Mouse (Mus musculus) retina, postnatal 1 day (tissue): Measurements from ENCODE around the gene Galnt2.

Source experiments
- DNase-seq: peaks from one replicate; pipeline ENCODE4 v3.0.0-alpha.2; 2012

The Galnt2 gene

DNA sequence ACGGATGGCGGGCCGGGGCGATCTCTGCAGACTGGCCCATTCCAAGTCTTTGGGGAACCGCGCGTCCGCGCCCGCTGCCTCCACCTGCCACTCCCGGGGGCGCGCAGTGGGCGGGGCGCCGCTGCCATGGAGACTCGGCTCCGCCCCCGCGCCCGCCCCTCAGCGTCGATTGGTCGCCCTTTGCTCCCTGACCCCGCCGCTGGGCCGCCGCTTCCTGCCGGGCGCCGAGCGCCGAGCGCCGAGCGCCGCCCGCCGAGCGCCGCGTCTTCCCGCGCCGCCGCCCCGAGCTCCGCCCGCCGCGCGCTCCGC, at the start of gene Galnt2:
TSS of gene Galnt2 (plus strand) at position 216 of the 309 bp plus-strand sequence.
- DNase-seq, result peak; percentile 92

DNA sequence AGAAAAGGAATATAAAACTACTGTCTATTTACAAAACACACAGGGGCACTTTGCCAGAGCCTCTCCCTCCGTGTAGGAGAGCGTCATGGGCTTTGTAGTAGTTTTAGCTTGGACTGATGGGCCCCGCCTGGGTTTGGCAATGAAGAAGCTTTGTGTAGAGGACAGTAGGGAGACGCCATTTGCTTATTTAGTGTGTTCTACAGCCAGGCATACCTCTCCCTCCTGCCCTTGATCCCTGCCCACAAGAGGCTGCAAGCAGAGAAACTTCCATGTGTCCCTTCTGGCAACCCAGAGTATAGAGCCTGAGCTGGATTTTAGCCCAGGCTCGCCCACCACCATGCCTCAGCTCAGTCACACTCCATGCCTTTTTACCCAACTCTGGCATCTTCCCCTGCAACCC, 49.4 kb upstream of the Galnt2 start:
- no peak for DNase-seq

DNA sequence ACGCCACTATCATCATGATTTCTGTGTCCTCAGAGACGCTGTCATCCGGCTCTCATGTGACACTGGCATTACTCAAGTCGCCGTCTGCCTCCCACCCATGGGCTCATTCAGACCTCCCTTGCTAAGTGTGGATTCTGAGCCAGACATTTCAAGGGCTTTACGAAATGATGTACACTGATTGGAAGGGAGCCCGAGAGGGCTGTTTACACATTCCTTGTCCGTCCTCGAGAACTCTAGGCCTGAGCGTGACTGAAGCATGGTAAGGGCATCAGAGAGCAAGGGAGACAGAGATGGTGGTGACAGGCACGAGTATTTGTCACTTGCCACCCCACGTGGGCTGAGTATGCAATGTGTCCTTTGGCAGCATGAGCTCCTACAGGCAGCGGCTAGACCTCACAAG, 49.0 kb upstream of the Galnt2 start:
- no peak for DNase-seq

DNA sequence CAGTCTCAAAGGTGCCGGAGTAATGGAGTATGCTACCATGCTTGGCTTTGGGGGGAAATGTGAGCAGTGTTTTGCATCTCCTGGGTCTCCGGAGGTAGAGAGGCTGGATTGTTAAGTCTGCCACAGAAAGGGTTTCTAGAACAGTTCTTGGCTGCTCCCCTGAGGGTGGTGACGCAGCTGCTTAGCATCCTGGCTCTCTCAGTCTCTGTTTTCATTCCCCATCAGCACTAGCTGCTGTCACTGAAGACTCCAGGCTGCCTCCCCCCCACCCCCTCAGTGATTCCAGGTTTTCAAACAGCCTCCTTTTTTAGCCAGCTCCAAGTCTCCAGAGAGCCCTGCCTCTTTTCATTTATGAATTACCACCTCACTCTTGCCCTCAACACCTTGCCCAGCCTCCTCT, 47.1 kb upstream of the Galnt2 start:
- no peak for DNase-seq

DNA sequence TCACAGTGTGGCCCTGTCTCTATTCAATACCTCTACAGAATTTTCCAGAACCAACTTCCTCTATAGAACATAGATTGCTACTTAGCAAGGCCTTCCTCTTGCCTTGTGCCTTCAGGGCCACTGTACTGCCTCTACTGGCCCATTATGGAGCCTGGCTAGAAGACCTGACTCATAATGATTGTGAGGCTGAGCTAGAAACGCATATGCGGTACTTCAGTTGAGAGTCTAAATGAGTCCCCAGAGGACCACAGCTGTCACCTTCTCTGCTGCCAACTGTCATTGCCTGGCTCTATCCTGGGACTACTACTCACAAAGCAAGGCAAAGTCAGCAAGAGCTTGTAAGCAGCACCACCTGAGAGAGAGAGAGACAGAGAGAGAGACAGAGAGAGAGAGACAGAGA, 46.7 kb upstream of the Galnt2 start:
- DNase-seq, result no peak

DNA sequence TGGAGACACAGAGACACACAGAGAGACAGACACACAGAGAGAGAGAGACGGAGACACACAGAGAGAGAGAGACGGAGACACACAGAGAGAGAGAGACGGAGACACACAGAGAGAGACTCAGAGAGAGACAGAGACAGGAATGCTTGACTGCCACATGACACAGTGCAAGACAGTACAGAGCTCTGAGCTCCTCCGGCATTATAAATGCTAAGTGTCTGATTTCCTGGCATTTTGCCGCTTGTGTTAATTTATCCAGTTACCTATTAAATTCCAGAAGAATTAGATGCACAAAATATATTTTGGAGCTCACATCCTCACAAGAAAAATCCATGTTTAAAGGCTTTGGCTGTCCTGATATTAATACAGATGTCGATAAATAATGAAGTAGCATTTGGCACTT, 46.1 kb upstream of the Galnt2 start:
- DNase-seq, result no peak

DNA sequence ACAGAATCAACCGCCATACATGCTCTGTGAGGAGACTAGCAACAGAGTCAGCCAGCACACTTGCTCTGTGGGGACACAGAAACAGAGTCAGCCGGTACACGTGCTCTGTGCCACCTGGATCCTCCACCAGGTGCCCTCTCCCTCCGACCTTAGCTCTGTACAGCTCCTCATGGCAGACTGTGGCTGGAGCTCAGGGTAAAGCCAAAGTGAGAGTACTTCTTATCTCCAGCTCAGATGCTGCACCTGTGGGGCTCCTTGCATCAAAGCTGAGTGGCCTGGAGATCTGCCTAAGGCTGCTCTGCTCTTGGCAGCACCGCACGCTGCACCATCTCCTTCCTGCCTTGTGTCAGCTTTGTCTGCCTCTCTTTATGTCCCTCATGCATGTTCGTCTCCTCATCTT, 40.8 kb upstream of the Galnt2 start:
- DNase-seq, result no peak

DNA sequence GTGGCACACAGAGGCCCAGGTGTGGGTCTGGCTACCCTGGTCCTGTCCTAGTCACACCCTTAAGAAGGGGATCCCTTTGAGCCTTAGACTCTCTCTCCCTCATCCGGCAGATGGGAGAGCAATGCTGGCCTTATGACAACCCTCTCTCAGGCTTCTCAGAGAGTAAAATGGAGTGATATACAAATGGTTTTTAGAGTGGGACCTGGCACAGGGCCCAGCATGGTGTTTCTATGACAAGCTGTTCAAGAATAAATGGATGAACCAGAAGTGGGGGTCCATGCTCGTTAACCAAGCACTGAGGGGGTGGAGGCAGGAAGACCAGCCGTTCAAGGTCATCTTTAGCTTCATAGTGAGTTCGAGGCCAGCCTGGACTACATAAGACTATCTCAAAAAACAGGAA, 38.9 kb upstream of the Galnt2 start:
- DNase-seq, result no peak

DNA sequence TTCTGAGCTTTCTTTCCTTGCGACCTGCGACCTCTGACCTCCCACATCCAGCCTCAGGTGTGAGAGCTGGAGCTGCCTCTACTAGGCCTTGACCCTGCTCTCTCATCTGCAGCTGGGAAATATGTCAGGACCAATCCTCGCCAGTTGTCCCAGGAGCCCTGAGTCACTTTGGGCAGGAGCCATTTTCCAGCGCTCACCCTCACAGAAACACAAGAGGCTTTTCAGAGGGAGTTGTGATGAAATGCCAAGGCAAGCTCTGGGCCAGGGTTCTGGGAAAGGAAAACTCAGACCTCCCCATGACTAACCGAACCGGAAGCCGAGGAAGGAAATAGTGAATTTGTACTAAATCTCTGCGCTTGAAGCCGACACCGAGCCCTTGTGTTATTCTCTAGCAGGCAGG, 38.2 kb upstream of the Galnt2 start:
- DNase-seq, result no peak

DNA sequence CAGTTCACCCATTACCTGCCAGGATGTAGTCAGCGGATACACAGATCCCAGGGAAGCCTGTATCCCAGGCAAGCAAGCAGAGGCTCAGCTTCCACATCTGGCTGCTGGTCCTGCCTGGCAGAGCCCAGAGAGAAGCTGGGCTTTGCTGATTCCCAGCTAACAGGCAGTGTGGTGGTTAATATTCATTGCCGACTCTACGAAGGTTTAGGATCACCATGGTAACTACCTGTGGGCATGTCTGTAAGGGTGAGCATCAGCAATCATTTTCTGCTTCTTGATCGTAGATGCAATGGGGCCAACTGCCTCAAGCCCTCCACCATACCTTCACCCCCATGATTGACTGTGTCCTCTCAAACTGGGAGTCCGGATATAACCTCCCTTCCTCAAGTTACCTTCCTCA, 37.2 kb upstream of the Galnt2 start:
- DNase-seq, result no peak

DNA sequence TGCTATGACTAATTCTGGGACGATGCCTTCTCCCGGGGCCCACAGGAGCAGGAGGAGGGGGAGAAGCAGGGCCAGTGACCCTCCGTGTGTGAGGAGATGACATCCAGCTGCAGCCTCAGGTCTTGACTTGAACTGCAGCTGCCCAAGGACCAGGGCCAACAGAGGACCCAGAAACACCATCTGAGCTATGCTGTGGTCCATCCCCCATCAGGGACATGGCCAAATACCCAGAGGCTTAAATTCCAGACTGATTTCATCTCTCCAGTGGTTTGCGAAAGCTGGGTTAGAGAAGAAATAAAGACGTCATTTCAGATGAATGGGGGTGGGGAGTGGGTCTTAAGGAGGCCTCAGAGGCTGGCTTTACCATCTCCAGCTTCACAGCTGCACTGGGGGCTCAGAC, 35.0 kb upstream of the Galnt2 start:
- no peak for DNase-seq

DNA sequence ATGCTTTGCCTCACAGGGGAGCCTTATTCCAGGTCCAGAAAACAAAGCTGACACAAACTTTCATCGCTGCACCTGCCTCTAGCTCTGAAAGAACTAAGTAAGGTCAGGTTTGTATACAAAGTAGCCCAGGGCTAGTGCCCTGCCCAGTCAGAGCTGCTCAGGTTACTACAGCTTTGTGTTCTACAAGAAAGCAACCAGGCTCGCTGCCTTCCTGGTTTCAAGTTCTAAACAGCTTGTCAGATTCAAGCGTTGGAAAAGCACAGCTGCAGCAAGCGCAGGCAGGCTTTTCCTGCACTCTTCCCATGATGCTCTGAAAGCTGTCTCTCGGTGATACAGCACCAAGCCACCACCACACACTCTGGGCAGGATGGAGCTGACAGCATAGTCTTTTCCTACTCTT, 34.4 kb upstream of the Galnt2 start:
- no peak for DNase-seq

DNA sequence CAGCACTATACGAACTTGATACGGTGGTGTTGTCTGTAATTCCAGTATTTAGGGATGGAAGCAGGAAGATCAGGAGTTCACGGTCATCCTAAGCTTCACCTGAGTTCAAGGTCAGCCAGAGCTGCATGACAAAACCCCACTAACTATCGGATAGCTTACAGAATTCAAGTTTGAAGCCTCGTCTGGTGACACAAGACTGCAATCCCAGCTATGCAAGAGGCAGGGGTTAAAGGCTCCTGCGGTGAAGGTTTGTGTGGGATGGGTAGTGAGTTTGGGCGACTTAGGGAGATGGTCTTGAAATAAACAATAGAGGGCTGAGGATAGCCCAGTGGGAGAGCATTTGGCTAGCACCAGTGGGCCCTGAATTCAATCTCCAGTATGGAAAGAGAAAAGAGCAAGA, 33.0 kb upstream of the Galnt2 start:
- DNase-seq, result no peak

DNA sequence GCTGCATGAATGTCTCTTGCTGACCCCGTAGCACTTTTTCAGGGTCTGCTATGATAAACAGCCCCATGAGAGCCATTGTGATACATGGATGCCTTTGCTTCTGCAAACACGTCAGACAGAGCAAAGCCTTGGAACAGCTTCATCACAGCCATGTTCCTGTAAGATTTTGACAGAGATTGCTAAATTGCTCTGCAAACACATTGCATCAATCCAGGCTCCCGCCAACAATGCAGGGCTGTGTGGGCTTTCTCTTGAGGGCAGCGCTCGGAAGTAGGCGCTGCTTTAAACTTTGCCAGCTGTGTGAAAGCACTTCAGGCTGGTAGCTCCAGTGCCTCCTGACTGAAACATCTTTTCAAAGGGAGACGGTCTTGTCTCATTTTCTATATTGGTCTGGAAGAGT, 30.8 kb upstream of the Galnt2 start:
- no peak for DNase-seq

DNA sequence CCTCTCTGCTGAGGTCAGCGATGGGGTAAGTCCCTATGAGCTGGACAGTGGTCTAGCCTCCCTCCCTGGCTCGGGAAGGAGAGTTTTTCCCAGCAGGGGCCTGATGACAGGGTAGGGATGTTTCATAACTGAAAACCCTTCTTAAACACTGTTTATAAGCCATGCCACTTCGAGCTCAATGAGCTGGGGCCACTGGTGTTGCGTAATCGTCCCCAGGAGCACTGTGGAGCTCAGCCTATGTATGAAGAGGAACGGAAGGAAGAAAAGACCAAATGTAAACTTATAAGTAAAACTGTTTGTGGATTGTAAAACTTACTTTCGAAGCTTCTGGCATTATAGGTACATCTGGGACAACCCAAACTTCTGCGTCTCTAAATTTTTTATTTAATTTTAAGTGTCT, 29.5 kb upstream of the Galnt2 start:
- DNase-seq, result no peak

DNA sequence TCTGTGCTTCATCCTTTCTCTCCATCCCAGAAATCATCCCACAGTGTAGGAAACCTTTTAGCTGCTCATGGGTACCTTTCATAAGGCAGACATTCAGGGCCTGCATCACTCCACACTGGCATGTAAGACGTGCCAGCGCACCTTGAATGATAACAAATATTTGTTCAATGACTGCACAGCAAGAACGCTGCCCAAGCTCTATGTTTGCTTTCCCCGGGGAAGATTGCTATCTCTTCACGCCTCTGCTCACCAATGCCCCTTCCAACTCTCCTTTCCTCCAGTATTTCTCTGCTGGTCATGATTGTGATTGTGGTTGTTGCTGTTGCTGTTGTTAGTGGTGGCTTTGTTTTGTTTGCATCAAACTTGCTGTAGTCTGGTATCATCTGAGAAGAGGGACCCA, 28.3 kb upstream of the Galnt2 start:
- no peak for DNase-seq

DNA sequence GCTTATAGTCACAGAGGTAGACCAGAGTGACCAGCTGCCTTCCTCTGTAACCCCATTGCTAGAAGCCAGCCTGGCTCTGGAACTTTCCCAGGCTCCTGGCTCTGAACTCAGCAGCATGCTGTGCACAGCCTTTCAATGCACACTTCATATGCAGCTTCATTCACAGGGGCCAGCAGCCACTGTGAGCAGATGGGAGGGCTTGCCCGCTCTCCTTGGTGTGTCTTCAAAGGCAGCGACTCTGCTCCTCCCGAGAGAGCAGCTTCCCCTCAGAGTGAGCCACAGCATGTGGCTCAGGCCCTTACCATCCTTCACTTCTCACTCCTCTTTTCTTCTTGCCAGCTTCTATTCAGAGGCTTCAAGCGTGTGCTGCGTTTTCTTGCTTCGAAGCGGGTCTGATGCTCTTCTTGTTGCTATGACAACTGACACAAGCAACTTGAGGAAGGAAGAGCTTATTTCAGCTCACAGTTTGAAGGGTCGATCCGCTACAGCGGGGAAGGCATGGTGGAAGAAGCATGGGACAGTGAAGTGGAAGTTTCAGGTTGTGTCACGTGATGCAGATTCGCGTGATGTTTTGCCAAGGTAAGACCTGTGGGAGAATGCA, 27.1 kb upstream of the Galnt2 start:
- no peak for DNase-seq

DNA sequence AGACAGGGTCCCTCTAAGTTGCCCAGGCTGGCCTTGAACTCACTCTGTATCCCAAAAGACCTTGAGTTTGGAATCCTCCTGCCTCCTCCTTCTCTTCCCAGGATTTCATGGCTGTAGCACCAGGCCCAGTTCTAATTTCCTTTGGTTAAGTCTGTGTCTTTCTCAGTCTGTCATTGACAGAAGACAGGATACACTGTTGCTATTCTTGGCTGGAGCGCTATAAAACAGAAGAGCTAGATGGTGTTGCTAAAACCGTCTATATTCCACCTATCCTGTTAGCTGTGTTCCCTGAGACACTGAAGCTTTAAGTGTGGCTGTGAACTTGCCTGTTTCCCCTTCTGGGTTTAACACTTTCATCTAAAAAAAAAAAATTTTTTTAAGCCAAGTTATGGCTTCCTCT, 19.0 kb upstream of the Galnt2 start:
- DNase-seq, result no peak

DNA sequence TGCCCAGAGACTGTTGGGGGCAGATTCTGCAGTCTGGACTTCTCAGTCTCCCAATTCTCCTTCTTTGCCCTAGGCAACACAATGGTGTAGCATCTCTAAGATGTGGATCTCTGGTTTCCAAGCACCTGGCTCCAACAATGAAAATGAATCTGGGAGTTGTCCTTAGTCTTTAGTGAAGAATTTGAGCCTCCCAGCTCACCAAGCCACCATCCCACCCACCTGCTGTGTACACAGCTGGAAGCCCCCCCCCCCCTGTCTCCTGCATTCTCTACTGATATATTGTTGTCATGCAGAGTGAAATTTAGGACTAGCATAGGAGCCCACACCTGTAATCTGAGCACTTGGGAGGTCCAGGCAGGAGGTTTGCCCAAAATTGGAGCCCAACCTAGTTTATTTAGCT, 14.2 kb upstream of the Galnt2 start:
- DNase-seq, result no peak

DNA sequence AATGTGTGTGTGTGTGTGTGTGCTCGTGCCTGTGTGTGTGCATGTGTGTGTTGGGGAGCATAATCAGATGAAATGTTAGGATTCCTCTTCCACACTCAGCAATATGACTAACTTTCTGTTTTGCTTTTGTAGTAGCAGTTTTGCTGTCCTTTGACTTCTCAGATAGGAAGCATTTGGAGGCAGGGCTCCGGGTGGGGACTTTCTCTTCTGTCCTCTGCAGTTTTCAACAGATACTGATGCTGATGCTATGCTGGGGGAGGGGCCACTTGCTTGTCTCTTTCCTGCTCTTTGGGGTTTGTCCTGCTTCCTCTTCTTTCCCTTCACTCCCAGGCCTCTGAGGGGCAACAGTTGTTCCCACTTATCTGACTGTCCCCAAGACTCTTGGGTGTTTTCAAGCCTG, 1.3 kb upstream of the Galnt2 start:
- no peak for DNase-seq

DNA sequence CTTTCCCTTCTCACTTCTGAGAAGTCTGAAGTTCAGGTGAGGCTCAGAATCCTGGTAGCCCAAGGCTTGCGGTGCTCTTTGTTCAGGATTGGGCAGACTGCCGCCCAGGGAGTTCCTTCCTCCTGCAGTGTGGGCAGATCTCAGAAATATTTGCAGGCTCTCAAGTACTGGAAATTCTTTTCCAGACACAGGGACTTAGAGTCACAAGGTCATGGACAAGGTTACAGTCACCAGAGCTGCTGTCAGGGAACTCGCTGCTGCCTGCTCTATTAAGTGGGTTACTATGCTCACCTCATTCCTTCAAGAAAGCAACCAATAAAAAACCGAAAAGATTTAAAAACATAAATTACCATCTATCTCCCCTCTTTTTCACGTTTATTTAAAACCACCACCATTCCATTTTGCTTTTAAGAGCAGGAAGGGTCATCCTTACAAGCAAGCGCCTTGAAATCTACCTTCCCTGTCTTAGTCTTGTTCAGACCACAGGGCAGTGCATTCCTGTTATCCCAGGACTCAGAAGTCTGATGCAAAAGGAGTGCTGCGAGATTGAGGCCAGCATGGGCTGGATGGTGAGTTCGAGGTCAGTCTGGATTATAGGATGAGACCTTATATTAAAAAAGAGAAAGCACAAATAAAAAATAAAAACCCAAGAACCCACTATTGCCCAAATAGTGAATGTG, 555 bp upstream of the Galnt2 start:
- no peak for DNase-seq

DNA sequence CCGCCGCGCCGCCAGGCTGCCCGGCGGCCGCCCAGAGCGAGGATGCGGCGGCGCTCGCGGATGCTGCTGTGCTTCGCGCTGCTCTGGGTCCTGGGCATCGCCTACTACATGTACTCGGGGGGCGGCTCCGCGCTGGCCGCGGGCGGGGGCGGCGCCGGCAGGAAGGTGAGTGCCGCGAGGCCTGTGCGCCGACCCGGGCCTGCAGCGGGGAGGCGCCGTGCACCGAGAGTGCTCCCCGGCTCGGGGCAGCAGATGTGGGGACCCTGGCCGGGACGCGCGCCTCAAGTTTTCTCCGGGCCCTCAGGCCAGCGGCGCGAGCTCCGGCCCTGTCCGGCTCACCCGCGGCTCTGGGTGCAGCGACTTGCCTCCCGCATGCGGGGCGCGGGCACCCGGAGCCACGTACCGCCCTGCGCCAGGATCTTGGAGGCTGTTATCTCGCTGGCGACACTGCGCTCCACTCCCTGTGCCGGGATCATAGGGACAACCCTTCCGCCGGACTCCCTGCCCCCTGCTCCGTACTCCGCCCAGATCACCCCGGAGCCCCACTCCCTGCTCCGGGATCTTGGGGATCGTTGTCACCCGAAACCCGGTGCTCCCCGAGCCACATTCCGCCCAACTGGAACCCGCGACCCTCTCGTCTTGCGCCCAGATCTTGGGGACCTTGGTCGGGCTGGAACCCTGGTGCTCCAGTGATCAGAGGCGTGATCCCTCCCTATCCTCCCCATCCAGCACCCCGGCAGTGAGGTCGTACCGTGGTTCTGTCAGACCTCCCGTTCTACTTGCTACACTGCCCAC, 491 bp downstream of the Galnt2 start:
- no peak for DNase-seq

DNA sequence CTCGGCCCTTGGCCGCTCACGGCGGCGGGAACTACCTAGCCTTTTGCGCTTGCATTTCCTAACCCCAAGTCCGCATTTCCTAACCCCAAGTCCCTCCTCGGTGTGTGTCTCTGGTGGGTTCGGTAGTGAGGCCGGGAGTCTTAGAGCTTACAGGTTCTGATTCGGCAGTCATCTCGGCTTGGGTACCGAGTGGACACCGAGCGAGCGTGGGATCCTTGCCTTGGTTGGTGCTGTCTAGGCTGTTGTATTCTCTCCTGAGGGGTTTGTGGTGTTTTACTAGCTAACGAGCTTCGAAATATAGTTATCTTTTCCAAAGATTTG, 1.0 kb downstream of the Galnt2 start:
- DNase-seq, result no peak

DNA sequence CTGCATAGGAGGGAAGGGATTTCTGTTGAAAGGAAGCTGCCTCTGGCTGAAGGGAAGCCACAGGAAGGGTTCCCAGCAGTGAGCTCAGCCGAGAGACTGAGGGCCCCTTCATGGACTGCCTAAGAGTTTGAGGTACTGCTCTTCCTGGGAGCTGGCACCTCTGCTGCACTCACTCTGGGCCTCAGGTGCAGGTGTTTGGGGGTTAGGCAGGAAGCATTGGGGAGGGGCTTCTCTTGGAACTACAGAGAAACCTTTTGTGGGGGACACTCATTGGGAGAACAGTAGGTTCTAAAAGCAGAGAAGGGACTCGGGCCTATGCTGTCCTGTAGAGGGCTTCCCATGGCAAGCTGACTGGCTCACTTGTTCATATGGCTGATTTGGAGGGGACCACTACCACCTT, 3.3 kb downstream of the Galnt2 start:
- no peak for DNase-seq

DNA sequence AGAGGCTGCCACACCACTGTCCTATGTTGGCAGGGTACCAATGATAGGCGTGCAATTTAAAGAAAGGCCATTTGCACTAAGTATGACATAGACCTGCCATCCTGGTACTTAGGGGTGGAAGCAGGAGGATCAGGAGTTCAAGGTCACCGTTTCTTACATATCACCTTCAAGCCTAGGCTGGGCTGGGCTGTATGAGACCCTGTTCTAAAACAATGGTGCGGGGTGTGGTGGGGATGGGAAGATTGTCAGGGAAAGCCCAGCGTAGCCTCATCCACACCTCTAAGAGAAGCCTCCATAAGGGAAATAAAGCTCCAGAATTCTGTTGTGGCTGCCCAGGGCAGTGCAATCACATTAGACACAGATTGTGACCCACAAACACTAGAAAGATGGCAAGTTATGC, 4.3 kb downstream of the Galnt2 start:
- DNase-seq, result no peak
